Mouse (Mus musculus) bone marrow, adult 2 months (tissue): ENCODE data around the gene Prkcz. TPM values are rescaled to one million over a fixed set of nuclear protein-coding genes. Genes with fewer than 3 reads are reported as not detected.

Experiments used
- H3K27ac ChIP-seq: fragments of 200-500 bp; 2 replicates; pipeline ENCODE4 v1.5.1; 2012; ENCODE audit warnings: low read depth, mild to moderate bottlenecking, control low read depth, inconsistent platforms, low read length; ENCODE audit not compliant: control insufficient read depth, poor library complexity, insufficient read depth
- H3K4me1 ChIP-seq: fragments of 200-500 bp; 2 replicates; pipeline ENCODE4 v1.6.1; 2011; ENCODE audit warnings: low read length; ENCODE audit not compliant: control insufficient read depth, insufficient read depth
- H3K4me3 ChIP-seq: fragments of 200-500 bp; replicated peaks from 2 replicates; pipeline ENCODE3; 2011; ENCODE audit warnings: mild to moderate bottlenecking, low read depth, low read length, control low read depth; ENCODE audit not compliant: control insufficient read depth
- CTCF ChIP-seq: fragments of 200-500 bp; IDR thresholded peaks from 2 replicates; pipeline ENCODE4 v1.5.1; 2011; ENCODE audit warnings: low read length, control low read depth; ENCODE audit not compliant: control insufficient read depth, insufficient read depth
- POLR2A ChIP-seq: fragments of 200-500 bp; IDR thresholded peaks from 2 replicates; pipeline ENCODE4 v1.6.1; 2011; ENCODE audit warnings: low read depth, mild to moderate bottlenecking, control low read depth, low read length, borderline replicate concordance; ENCODE audit not compliant: control insufficient read depth
- WGBS: fragments of 180-500 bp; shearing (Covaris S2); methylation state at CpG from one replicate; pipeline ENCODE4 v1.1.7; 2018; 5-methylcytosine and 5-hydroxymethylcytosine counted together
- polyA plus RNA-seq: library from polyadenylated mRNA; stranded (reverse); fragments of >200 nt; gene quantifications from 2 replicates; pipeline ENCODE4 v1.2.4, GENCODE M21; 2011; ENCODE audit warnings: low replicate concordance; ENCODE audit not compliant: missing spikeins, insufficient read depth, insufficient read length

Prkcz gene
- polyA plus RNA-seq, 1 experiment, result 1.9 TPM

DNA sequence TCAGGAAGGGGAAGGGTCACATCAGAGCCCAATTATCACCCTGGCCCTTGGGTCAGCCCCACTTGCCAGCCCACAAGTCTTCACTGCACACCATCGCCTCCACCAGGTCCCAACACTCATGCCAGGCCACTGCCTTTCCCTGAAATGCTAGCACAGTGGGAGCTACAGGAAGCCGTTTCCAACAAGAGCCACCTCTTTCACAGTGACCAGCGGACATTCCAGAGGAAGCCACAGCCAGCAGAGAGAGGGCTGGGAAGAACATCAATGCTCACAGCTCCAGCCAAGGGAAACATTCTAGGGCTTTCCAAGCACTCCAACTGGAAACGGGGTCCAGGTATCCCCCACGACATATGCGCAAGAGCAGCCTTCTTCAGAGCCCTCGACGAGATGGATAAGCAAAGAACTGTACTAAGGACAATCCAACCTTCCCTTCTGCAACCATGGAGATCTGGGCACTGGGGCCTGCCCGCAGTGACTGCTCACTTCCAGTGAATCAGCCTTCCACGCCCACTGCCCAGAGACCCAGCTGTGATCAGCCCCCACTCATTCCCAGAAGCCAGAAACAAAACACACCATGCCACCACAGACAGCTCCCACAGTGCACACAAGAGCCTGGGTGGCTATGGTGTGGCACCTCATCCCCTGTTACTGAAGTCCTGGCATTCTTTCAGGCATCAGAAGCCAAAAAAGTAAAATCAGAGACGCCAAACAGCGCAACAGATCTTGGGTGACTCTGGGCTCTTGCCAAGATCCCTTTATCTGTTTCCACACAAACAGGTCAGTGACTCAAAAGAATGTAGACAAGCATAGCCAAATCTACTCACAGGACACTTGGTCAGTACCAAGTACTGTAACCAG is 145.2 kb downstream of the Prkcz start:
- Histone ChIP-seq H3K4me3 (no peak overlapping the region), H3K4me1 (peaks cover 30% of the 10 kb centered on the region), H3K27ac (no peak overlapping the region)
- 68% methylated on average over 12 of the region's 12 CpGs for WGBS
- TF ChIP-seq POLR2A (no peak), CTCF (no peak)

- TF ChIP-seq CTCF (no peak), POLR2A (no peak)
- Histone ChIP-seq H3K4me3 (no peak overlapping the region), H3K4me1 (peaks cover 28% of the 10 kb centered on the region), H3K27ac (no peak overlapping the region)
- WGBS, result 78% methylated on average over 9 of the region's 9 CpGs
Measured at GRCm38 (mm10) chr4:155215203-155215602, 146.0 kb downstream of the Prkcz start.

- no peak for TF ChIP-seq CTCF
- H3K4me3 ChIP-seq, result no peak overlapping the region
- WGBS, result 84% methylated on average over 10 of the region's 10 CpGs
- H3K27ac ChIP-seq, result no peak overlapping the region
- H3K4me1 ChIP-seq, result peaks cover 24% of the 10 kb centered on the region
Measured at GRCm38 (mm10) chr4:155214793-155215192, 146.4 kb downstream of the Prkcz start.

GRCm38 (mm10) chr4:155214188-155214587 is 147.0 kb downstream of the Prkcz start:
- H3K4me1 ChIP-seq, result peaks cover 20% of the 10 kb centered on the region
- WGBS, result 72% methylated on average over 6 of the region's 6 CpGs

DNA sequence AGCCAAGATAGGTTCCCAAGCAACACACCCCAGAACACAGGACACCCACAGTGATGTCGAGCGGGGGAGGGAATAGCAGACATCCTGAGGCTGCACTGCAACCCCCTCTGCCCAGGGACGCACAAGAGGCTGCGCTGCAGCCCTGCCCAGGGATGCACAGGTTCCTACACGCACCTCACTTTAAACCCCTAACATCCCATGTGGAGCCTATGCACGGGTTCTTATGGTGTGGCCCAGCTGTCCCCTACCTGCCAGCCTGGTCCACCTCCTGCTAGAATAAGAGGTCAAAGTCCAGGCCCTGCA is 147.5 kb downstream of the Prkcz start:
- Histone ChIP-seq H3K4me3 (no peak overlapping the region), H3K4me1 (peaks cover 16% of the 10 kb centered on the region), H3K27ac (no peak overlapping the region)
- TF ChIP-seq POLR2A (no peak), CTCF (no peak)
- WGBS, result 84% methylated on average over 6 of the region's 6 CpGs

More at GRCm38 (mm10) chr4:155214188-155214587, 147.0 kb downstream of the Prkcz start:
- no peak overlapping the region for H3K4me3 ChIP-seq
- H3K27ac ChIP-seq, result no peak overlapping the region
- TF ChIP-seq POLR2A, result no peak
- no peak for TF ChIP-seq CTCF

- TF ChIP-seq POLR2A (no peak), CTCF (no peak)
- H3K4me1 ChIP-seq, result peaks cover 12% of the 10 kb centered on the region
- 74% methylated on average over 9 of the region's 9 CpGs for WGBS
Measured at GRCm38 (mm10) chr4:155213052-155213751, 148.0 kb downstream of the Prkcz start.

More at GRCm38 (mm10) chr4:155213052-155213751, 148.0 kb downstream of the Prkcz start:
- no peak overlapping the region for H3K27ac ChIP-seq
- no peak overlapping the region for H3K4me3 ChIP-seq

Other genes starting within 250 kb of the Prkcz start
- gene Ski, start 138.8 kb downstream of the Prkcz start, polyA plus RNA-seq, result 7.0 and 10.4 TPM in 2 replicates
- 19.3 and 29.3 TPM in 2 replicates for gene Faap20, start 111.6 kb downstream of the Prkcz start, polyA plus RNA-seq
- not detected in 2 replicates for gene Gabrd, start 36.8 kb upstream of the Prkcz start, polyA plus RNA-seq
- gene Cfap74, start 47.8 kb upstream of the Prkcz start, polyA plus RNA-seq, result 0.54 and 0.85 TPM in 2 replicates
- not detected in 2 replicates for gene Tmem52, start 107.8 kb upstream of the Prkcz start, polyA plus RNA-seq
- gene Gnb1, start 130.0 kb upstream of the Prkcz start, polyA plus RNA-seq, result 78.1 and 115 TPM in 2 replicates
- gene Nadk, start 201.0 kb upstream of the Prkcz start, polyA plus RNA-seq, result 28.2 and 52.6 TPM in 2 replicates
- 7.4 and 8.4 TPM in 2 replicates for gene Slc35e2, start 240.1 kb upstream of the Prkcz start, polyA plus RNA-seq